Mouse (Mus musculus): Measurements from ENCODE around the gene Smad6. TPM values are rescaled to one million over a fixed set of nuclear protein-coding genes. Genes with fewer than 3 reads are reported as not detected.

Gene Smad6
- polyA plus RNA-seq, 1 experiment from 2014 or later, result 13.4 TPM

- H3K4me2 ChIP-seq (replicated peaks; ENCODE audit: low read depth, low read length), result no peak overlapping the region
- H3K4me1 ChIP-seq (ENCODE audit: insufficient read depth, low read depth, low read length), result peaks cover 10% of the 10 kb centered on the region; the same call in 1 of the 2 replicates
- no peaks in the 10 kb centered on the region for H3K27me3 ChIP-seq (replicated peaks; ENCODE audit: insufficient read depth, low read length)
- ATAC-seq (no peak), DNase-seq (ENCODE audit: low spot score) (no peak)
- H3K9me3 ChIP-seq (ENCODE audit: low read length), result no peaks in the 10 kb centered on the region
- H3K9ac ChIP-seq (replicated peaks; ENCODE audit: low read depth), result no peak overlapping the region
- H3K4me3 ChIP-seq (ENCODE audit: low read depth, low read length), result no peak overlapping the region
- 68% methylated on average over 7 of the region's 7 CpGs for WGBS
- H3K36me3 ChIP-seq (ENCODE audit: insufficient read depth, low read length), result no peaks in the 10 kb centered on the region
- no peak for TF ChIP-seq CTCF (IDR thresholded peaks at IDR 0.05)
- TF ChIP-seq EP300 (IDR thresholded peaks at IDR 0.05), result no peak
- H3K27ac ChIP-seq (ENCODE audit: low read length), result no peak overlapping the region
Measured at GRCm38 (mm10) chr9:64057903-64058650, 36.2 kb upstream of the Smad6 start.

- no peaks in the 10 kb centered on the region for H3K27me3 ChIP-seq (replicated peaks; ENCODE audit: insufficient read depth, low read length)
- no peak overlapping the region for H3K9ac ChIP-seq (replicated peaks; ENCODE audit: low read depth)
- H3K4me1 ChIP-seq (ENCODE audit: insufficient read depth, low read depth, low read length), result peaks cover 10% of the 10 kb centered on the region; the same call in 1 of the 2 replicates
- TF ChIP-seq CTCF (IDR thresholded peaks at IDR 0.05) (no peak), EP300 (IDR thresholded peaks at IDR 0.05) (peak; percentile 39; the same call in 1 of the 2 replicates)
- peak; percentile 21 for DNase-seq (ENCODE audit: low spot score)
- no peaks in the 10 kb centered on the region for H3K36me3 ChIP-seq (ENCODE audit: insufficient read depth, low read length)
- ATAC-seq, result peak; percentile 61
- H3K9me3 ChIP-seq (ENCODE audit: low read length), result no peaks in the 10 kb centered on the region
- no peak overlapping the region for H3K4me3 ChIP-seq (ENCODE audit: low read depth, low read length)
- 50% methylated on average over 9 of the region's 9 CpGs for WGBS
- H3K4me2 ChIP-seq (replicated peaks; ENCODE audit: low read depth, low read length), result no peak overlapping the region
- H3K27ac ChIP-seq (ENCODE audit: low read length), result no peak overlapping the region
Measured at GRCm38 (mm10) chr9:64055162-64055561, 33.3 kb upstream of the Smad6 start.

GRCm38 (mm10) chr9:64053786-64054185, 31.9 kb upstream of the Smad6 start:
- Histone ChIP-seq H3K27ac (ENCODE audit: low read length) (no peak overlapping the region), H3K9me3 (ENCODE audit: low read length) (no peaks in the 10 kb centered on the region), H3K9ac (replicated peaks; ENCODE audit: low read depth) (no peak overlapping the region), H3K4me2 (replicated peaks; ENCODE audit: low read depth, low read length) (no peak overlapping the region), H3K4me1 (ENCODE audit: insufficient read depth, low read depth, low read length) (0 out of 2 replicates have a peak, but pooled peaks cover 13% of the 10 kb centered on the region), H3K4me3 (ENCODE audit: low read depth, low read length) (no peak overlapping the region), H3K27me3 (replicated peaks; ENCODE audit: insufficient read depth, low read length) (no peaks in the 10 kb centered on the region), H3K36me3 (ENCODE audit: insufficient read depth, low read length) (no peaks in the 10 kb centered on the region)
- WGBS, result 44% methylated on average over 4 of the region's 4 CpGs
- TF ChIP-seq CTCF (IDR thresholded peaks at IDR 0.05) (no peak), EP300 (IDR thresholded peaks at IDR 0.05) (no peak)
- no peak for ATAC-seq
- no peak for DNase-seq (ENCODE audit: low spot score)

GRCm38 (mm10) chr9:64051241-64051640, 29.4 kb upstream of the Smad6 start:
- no peak overlapping the region for H3K27ac ChIP-seq (ENCODE audit: low read length)
- no peak for TF ChIP-seq EP300 (IDR thresholded peaks at IDR 0.05)
- TF ChIP-seq CTCF (IDR thresholded peaks at IDR 0.05), result no peak
- ATAC-seq, result no peak
- DNase-seq (ENCODE audit: low spot score), result no peak
- H3K36me3 ChIP-seq (ENCODE audit: insufficient read depth, low read length), result no peaks in the 10 kb centered on the region
- no peaks in the 10 kb centered on the region for H3K9me3 ChIP-seq (ENCODE audit: low read length)
- H3K9ac ChIP-seq (replicated peaks; ENCODE audit: low read depth), result no peak overlapping the region
- 0 out of 2 replicates have a peak, but pooled peaks cover 13% of the 10 kb centered on the region for H3K4me1 ChIP-seq (ENCODE audit: insufficient read depth, low read depth, low read length)
- H3K4me3 ChIP-seq (ENCODE audit: low read depth, low read length), result no peak overlapping the region
- H3K27me3 ChIP-seq (replicated peaks; ENCODE audit: insufficient read depth, low read length), result no peaks in the 10 kb centered on the region
- 91% methylated on average over 2 of the region's 2 CpGs for WGBS
- H3K4me2 ChIP-seq (replicated peaks; ENCODE audit: low read depth, low read length), result no peak overlapping the region

- peak; percentile 84 for TF ChIP-seq EP300 (IDR thresholded peaks at IDR 0.05)
- TF ChIP-seq CTCF (IDR thresholded peaks at IDR 0.05), result no peak
- peak; percentile 64 for DNase-seq (ENCODE audit: low spot score)
- 15% methylated on average over 8 of the region's 8 CpGs for WGBS
Measured at GRCm38 (mm10) chr9:64050513-64051065, 28.7 kb upstream of the Smad6 start.

More at GRCm38 (mm10) chr9:64050513-64051065, 28.7 kb upstream of the Smad6 start:
- peak; percentile 44; the same call in 1 of the 2 replicates for ATAC-seq
- Histone ChIP-seq H3K4me2 (replicated peaks; ENCODE audit: low read depth, low read length) (peak overlapping the region; percentile 65), H3K27ac (ENCODE audit: low read length) (peak overlapping the region; percentile 74), H3K4me1 (ENCODE audit: insufficient read depth, low read depth, low read length) (0 out of 2 replicates have a peak, but pooled peaks cover 14% of the 10 kb centered on the region), H3K4me3 (ENCODE audit: low read depth, low read length) (peak overlapping the region; percentile 39; the same call in 1 of the 2 replicates), H3K9ac (replicated peaks; ENCODE audit: low read depth) (no peak overlapping the region), H3K36me3 (ENCODE audit: insufficient read depth, low read length) (no peaks in the 10 kb centered on the region), H3K9me3 (ENCODE audit: low read length) (no peaks in the 10 kb centered on the region), H3K27me3 (replicated peaks; ENCODE audit: insufficient read depth, low read length) (no peaks in the 10 kb centered on the region)

All from lung, postnatal 0 days (tissue).